Mouse (Mus musculus): ENCODE measurements at regions not wholly inside any gene's neighbourhood (a gene's known extent, or its start where the extent isn't known, plus 50 kb on each side); places are given as distances from the start of the nearest gene placed in this dataset.

GRCm38 (mm10) chr4:66993740-66994139 is 166.4 kb downstream of the Tlr4 start:
- Histone ChIP-seq H3K4me1 (replicated peaks) (no peaks in the 10 kb centered on the region), H3K9me3 (no peaks in the 10 kb centered on the region), H3K4me2 (no peak overlapping the region), H3K36me3 (no peaks in the 10 kb centered on the region), H3K27ac (no peak overlapping the region), H3K27me3 (no peaks in the 10 kb centered on the region), H3K4me3 (no peak overlapping the region), H3K9ac (no peak overlapping the region)
- WGBS, result 89% methylated on average over 5 of the region's 5 CpGs
- no peak for ATAC-seq (ENCODE audit: low FRiP score)

DNA sequence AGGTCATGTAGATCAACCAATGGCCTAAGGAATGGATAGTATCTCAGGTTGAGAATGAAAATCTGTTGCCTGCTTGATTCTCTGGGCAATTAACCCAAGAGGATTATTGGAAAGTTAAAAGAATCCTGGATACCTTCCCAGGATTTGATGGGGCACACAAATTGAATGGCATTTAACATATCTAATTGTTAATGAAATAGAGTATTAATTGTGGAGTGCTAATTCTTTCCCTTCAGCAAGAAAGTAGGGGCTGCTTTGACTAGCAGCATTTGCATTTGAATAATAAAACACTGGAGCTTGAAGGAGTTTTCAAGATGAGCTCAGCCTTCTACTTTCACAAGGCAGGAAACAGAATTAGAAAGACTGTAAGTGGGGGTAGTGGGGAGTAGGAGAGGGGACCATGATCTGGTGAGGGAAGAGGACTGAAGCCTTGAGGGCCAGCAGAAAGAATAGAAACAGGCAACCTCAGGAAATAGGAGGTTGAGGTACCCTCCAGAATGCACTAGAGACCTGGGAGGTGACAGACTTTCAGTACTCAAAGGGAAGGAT is 178.9 kb downstream of the Tlr4 start:
- Histone ChIP-seq H3K27me3 (no peaks in the 10 kb centered on the region), H3K4me3 (no peak overlapping the region), H3K4me1 (replicated peaks) (no peaks in the 10 kb centered on the region), H3K9me3 (no peaks in the 10 kb centered on the region), H3K36me3 (no peaks in the 10 kb centered on the region), H3K9ac (no peak overlapping the region), H3K4me2 (no peak overlapping the region), H3K27ac (no peak overlapping the region)
- ATAC-seq (ENCODE audit: low FRiP score), result no peak

DNA sequence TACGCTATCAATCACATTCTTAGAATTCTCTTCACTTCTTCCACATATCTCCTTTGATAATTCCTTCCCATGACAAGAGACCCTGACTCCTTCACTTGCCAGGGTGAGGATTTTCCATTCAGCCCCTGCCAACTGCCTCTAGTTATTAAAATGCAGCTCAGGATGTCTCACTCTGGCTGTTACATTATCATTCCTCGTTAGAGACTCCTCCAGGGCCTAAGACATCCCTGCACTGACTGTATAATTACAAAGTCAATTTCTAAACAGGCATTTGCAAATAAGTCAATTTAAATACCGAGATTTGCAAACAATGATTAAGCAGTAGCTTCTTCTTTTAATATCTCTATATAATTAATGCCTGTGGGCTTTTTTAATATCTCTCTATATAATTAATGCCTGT is 184.3 kb downstream of the Tlr4 start:
- H3K9ac ChIP-seq, result no peak overlapping the region
- ATAC-seq (ENCODE audit: low FRiP score), result peak; percentile 68; the same call in 1 of the 2 replicates

GRCm38 (mm10) chr4:67044038-67044437 is 216.7 kb downstream of the Tlr4 start:
- ATAC-seq (ENCODE audit: low FRiP score), result peak; percentile 66; the same call in 1 of the 2 replicates
- 63% methylated on average over 3 of the region's 3 CpGs for WGBS
- no peaks in the 10 kb centered on the region for H3K36me3 ChIP-seq
- H3K4me3 ChIP-seq, result no peak overlapping the region
- H3K9ac ChIP-seq, result no peak overlapping the region
- no peak overlapping the region for H3K27ac ChIP-seq
- H3K9me3 ChIP-seq, result no peaks in the 10 kb centered on the region
- no peak overlapping the region for H3K4me2 ChIP-seq
- no peaks in the 10 kb centered on the region for H3K27me3 ChIP-seq
- no peaks in the 10 kb centered on the region for H3K4me1 ChIP-seq (replicated peaks)

More for the DNA sequence above, 184.3 kb downstream of the Tlr4 start:
- Histone ChIP-seq H3K4me3 (no peak overlapping the region), H3K27me3 (no peaks in the 10 kb centered on the region), H3K36me3 (no peaks in the 10 kb centered on the region), H3K4me1 (replicated peaks) (no peaks in the 10 kb centered on the region), H3K27ac (peak overlapping the region; percentile 37; the same call in 1 of the 2 replicates), H3K9me3 (no peaks in the 10 kb centered on the region), H3K4me2 (no peak overlapping the region)
- 56% methylated on average over 3 of the region's 3 CpGs for whole genome bisulfite sequencing

All from hindbrain, embryonic 13.5 days (tissue).